Mouse (Mus musculus) midbrain, postnatal 0 days (tissue): ENCODE measurements around the gene Ttll8. TPM values are rescaled to one million over a fixed set of nuclear protein-coding genes. Genes with fewer than 3 reads are reported as not detected.
A peak's percentile ranks its signal among the peaks of the same experiment; 100 is the strongest.

ENCODE experiments used
- ATAC-seq: fragments of 200-750 bp; cut with Nextera tagmentation; 2 replicates; pipeline ENCODE4 v1.8.0; 2017; ENCODE audit warnings: moderate number of reproducible peaks, mild to moderate bottlenecking, moderate TSS enrichment, moderate library complexity; ENCODE audit not compliant: low FRiP score
- DNase-seq: peaks from one replicate; pipeline ENCODE4 v3.0.0-alpha.2; 2015; ENCODE audit warnings: low spot score
- H3K27ac ChIP-seq: fragments of 300-500 bp; sonication (generic); 2 replicates; pipeline ENCODE4 v1.5.1; 2014; ENCODE audit warnings: low read depth, mild to moderate bottlenecking, low read length, mixed read lengths
- H3K27me3 ChIP-seq: fragments of 300-500 bp; sonication (generic); 2 replicates; pipeline ENCODE4 v1.6.1; 2014; ENCODE audit warnings: low read length, control low read depth, mixed read lengths; ENCODE audit not compliant: insufficient read depth
- H3K36me3 ChIP-seq: fragments of 300-500 bp; sonication (generic); 2 replicates; pipeline ENCODE4 v1.6.1; 2014; ENCODE audit warnings: low read length, control low read depth, mixed read lengths; ENCODE audit not compliant: insufficient read depth
- H3K4me1 ChIP-seq: fragments of 300-500 bp; sonication (generic); 2 replicates; pipeline ENCODE4 v1.6.1; 2014; ENCODE audit warnings: mild to moderate bottlenecking, control low read depth, antibody characterized with exemption, low read length, mixed read lengths; ENCODE audit not compliant: insufficient read depth
- H3K4me2 ChIP-seq: fragments of 300-500 bp; sonication (generic); 2 replicates; pipeline ENCODE4 v1.6.1; 2014; ENCODE audit warnings: low read depth, mild to moderate bottlenecking, low read length, mixed read lengths; ENCODE audit not compliant: poor library complexity, severe bottlenecking
- H3K4me3 ChIP-seq: fragments of 300-500 bp; sonication (generic); 2 replicates; pipeline ENCODE4 v1.5.1; 2014; ENCODE audit warnings: low read depth, mild to moderate bottlenecking, low read length, moderate library complexity
- H3K9ac ChIP-seq: fragments of 300-500 bp; sonication (generic); replicated peaks from 2 replicates; pipeline ENCODE4 v1.6.1; 2014; ENCODE audit warnings: mild to moderate bottlenecking, low read length, moderate library complexity, mixed read lengths; ENCODE audit not compliant: poor library complexity, severe bottlenecking
- H3K9me3 ChIP-seq: fragments of 300-500 bp; sonication (generic); 2 replicates; pipeline ENCODE4 v1.6.1; 2016; ENCODE audit warnings: low read length, control low read depth
- CTCF ChIP-seq: IDR thresholded peaks from 2 replicates; pipeline ENCODE4 v1.5.1; 2016; ENCODE audit warnings: antibody characterized with exemption, mild to moderate bottlenecking
- WGBS: fragments of 180-500 bp; shearing (Covaris S2); extraction: QIAGEN DNeasy Blood & Tissue Kit; methylation state at CpG from one replicate; pipeline ENCODE4 v1.1.7; 2014; 5-methylcytosine and 5-hydroxymethylcytosine counted together
- polyA plus RNA-seq: library from polyadenylated mRNA; unstranded; fragments of >200 nt; fragmentation: Nextera tagmentation; extraction: Ambion mirVana; gene quantifications from 2 replicates; pipeline ENCODE4 v1.2.1, GENCODE M21; 2015
- total RNA-seq: library from RNA; depleted of rRNA; stranded (reverse); fragments of >200 nt; gene quantifications from 2 replicates; pipeline ENCODE4 v1.2.3, GENCODE M21; 2014

Gene Ttll8
- total and polyA plus RNA-seq, 2 experiments from 2014 or later = 0.35 TPM; not detected in 1

DNA sequence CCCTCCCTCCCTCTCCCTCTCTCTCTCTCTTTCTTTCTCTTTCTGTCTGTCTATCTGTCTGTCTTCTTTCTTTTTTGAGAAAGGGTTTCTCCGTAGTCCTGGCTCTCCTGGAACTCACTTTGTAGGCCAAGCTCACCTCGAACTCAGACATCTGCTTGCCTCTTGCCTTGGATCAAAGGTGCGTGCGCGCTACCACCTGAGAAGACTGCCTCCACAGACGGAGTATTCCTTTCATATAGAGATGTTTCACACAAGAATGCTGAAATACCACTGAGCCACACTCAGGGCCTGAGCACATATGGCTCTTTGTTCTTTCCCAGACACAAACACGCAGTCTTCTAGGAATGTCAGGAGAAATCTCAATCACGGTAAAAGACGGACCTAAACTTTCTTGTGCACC is 70.9 kb downstream of the Ttll8 start:
- no peaks in the 10 kb centered on the region for H3K27me3 ChIP-seq
- H3K4me1 ChIP-seq = no peaks in the 10 kb centered on the region
- ATAC-seq (no peak), DNase-seq (no peak)
- H3K4me3 ChIP-seq = no peak overlapping the region
- TF ChIP-seq CTCF = no peak
- H3K9ac ChIP-seq = no peak overlapping the region
- H3K9me3 ChIP-seq = no peaks in the 10 kb centered on the region
- H3K4me2 ChIP-seq = no peak overlapping the region
- 80% methylated on average over 9 of the region's 9 CpGs for WGBS
- H3K27ac ChIP-seq = no peak overlapping the region
- no peaks in the 10 kb centered on the region for H3K36me3 ChIP-seq

DNA sequence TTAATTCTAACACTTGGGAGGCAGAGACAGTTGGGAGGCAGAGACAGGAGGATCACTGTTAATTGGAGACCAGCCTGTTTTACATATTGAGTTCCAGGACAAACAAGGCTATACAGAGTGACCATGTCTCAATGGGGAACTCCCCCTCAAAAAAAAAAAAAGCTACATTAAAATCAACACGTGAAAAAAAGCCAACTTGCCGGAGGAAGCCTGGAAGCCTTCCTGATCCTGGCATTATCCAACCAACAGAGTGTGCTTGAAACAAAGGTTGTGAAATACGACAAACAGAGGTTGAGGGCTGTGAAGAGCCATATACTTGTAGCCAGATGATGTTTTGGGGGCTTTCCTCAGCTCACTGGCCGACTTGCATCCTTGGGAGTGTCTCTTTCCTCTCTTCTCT is 71.4 kb downstream of the Ttll8 start:
- Histone ChIP-seq H3K36me3 (no peaks in the 10 kb centered on the region), H3K4me1 (no peaks in the 10 kb centered on the region), H3K27me3 (no peaks in the 10 kb centered on the region), H3K9me3 (no peaks in the 10 kb centered on the region), H3K27ac (no peak overlapping the region), H3K4me3 (no peak overlapping the region), H3K9ac (no peak overlapping the region), H3K4me2 (no peak overlapping the region)
- ATAC-seq = no peak
- DNase-seq = no peak
- WGBS = 70% methylated on average over 4 of the region's 4 CpGs
- no peak for TF ChIP-seq CTCF

DNA sequence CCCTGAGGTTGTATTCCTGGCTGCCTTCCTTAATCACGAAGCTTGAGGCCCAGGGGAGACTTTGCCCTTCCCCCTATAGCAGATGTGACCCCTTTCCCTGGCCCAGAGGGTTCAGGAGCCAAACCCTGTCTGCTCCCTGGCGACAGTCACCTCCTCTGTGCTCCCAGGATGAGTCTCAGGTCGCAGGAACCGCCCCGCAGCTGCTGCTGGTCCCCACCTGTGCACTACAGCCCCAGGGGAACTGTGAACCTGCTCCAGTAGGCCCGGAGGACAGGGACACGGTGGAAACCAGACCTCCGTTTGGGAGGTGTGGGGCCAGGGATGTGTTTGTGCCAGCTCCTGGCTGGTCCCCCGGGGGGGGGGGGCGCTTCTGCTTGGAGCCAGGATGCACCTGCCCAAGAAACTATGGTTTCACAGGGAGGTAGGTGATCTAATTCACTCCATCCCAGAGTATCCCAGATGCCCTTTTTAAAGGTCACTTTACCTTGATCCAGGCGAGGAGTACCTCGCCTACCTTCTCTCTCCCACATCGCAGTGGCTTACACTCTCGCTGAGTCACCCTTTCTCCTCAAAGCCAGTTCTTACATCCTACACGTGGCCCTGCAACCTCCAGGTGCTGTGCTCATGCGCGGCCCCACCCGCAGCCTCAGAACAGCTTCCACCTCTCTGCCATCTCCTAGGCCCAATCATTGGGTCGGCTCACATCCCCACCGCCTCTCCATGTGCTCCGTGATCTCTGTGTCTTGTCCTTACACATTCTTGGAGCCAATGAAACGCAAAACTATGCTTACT is 72.8 kb downstream of the Ttll8 start:
- H3K27ac ChIP-seq = no peak overlapping the region
- DNase-seq (no peak), ATAC-seq (no peak)
- no peak overlapping the region for H3K4me2 ChIP-seq
- H3K9ac ChIP-seq = no peak overlapping the region
- no peaks in the 10 kb centered on the region for H3K36me3 ChIP-seq
- H3K27me3 ChIP-seq = no peaks in the 10 kb centered on the region
- H3K4me1 ChIP-seq = no peaks in the 10 kb centered on the region
- no peaks in the 10 kb centered on the region for H3K9me3 ChIP-seq
- no peak overlapping the region for H3K4me3 ChIP-seq
- WGBS = 67% methylated on average over 21 of the region's 22 CpGs
- TF ChIP-seq CTCF = no peak

DNA sequence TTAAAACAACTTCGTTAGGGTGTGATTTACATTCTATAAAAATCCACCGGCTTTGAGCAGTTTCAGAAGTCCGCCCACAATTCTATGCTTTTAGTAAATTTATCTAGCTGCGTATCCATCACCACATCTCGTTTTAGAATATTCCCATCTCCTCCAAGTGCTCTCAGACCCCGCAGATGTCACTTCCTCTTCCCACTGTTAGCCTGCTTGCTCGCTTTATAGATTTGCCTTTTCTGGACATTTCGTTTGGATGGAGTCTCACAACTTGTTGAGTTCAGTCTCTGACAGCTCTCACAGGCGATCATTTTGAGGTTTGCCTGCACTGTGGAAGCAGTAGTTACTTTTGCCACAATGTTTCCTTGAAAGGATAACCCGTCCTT is 77.2 kb downstream of the Ttll8 start:
- Histone ChIP-seq H3K36me3 (no peaks in the 10 kb centered on the region), H3K9me3 (no peaks in the 10 kb centered on the region), H3K4me1 (no peaks in the 10 kb centered on the region), H3K4me3 (no peak overlapping the region), H3K27ac (no peak overlapping the region), H3K27me3 (no peaks in the 10 kb centered on the region; the same call in 1 of the 2 replicates), H3K9ac (no peak overlapping the region), H3K4me2 (no peak overlapping the region)
- no peak for ATAC-seq
- 87% methylated on average over 10 of the region's 10 CpGs for WGBS
- TF ChIP-seq CTCF = no peak
- DNase-seq = no peak

DNA sequence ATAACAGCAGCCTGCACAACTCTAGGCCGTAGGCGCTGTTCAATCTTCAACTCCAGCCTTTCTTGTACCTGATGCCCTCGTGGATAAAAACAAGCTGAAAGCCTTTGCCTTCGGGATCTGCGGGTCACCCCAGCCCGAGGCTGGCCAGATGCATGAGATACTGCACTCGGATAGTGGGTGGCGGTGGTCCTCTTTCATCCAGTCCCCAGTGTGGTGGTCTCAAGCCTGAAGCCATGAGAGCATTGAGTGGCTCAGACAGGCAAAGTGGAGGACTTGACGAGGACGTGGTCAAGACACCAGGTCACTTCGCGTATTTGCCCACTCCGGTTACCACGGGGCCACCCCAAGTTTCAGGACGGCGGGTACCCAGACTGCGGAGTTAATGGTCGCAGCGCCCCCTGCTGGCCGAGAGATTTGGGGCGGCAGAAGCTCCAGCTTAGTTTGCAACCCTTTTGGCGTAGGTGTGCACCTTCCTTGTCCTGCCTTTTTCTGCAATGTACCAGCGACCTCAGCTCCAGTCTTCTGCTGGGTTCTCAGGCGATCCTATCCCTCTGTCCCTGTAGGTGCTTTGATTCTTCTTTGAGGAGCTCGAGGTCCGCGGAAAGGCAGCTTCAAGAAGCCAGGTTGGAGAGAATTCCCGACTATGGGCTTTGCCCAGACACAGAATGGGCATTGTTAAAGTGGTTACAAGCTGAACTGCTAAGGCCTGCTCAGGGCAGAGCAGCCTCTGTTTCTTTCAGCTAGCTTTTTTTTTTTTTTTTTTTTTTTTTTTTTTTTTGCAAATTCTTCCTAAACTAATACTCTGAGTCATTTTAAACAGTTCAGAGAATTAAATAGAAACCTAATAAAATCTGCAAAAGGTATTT is 77.8 kb downstream of the Ttll8 start:
- 10% methylated on average over 28 of the region's 28 CpGs for WGBS
- no peak for ATAC-seq
- no peak overlapping the region for H3K9ac ChIP-seq
- no peaks in the 10 kb centered on the region; the same call in 1 of the 2 replicates for H3K27me3 ChIP-seq
- no peak overlapping the region for H3K27ac ChIP-seq
- no peaks in the 10 kb centered on the region for H3K9me3 ChIP-seq
- no peaks in the 10 kb centered on the region for H3K4me1 ChIP-seq
- no peak overlapping the region for H3K4me2 ChIP-seq
- DNase-seq = peak; percentile 62
- no peak overlapping the region for H3K4me3 ChIP-seq
- peak; percentile 81 for TF ChIP-seq CTCF
- no peaks in the 10 kb centered on the region for H3K36me3 ChIP-seq

DNA sequence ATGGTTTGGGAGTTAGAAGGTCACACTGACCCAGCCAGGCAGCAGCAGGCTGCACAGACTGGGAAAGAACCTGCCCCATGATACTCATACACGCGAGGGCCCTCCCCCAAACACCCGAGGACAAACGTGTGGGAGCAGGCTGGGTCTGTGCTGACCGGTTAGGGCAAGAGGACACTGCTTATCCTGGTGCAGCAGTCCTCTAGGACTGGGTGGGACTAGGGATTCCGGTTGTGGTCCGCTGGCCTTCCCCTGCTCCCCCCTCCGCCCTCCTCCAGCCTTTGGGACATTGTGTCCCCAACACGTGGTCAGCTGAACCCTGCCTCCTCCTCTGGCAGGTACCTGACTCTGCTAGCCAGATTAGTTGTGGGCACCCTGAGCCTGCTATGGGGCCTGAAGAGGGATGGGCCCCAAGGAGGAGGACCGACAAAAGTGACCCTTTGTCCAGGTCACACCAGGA is 78.6 kb downstream of the Ttll8 start:
- Histone ChIP-seq H3K9me3 (no peaks in the 10 kb centered on the region), H3K27ac (no peak overlapping the region), H3K4me2 (no peak overlapping the region), H3K36me3 (no peaks in the 10 kb centered on the region), H3K9ac (no peak overlapping the region), H3K27me3 (no peaks in the 10 kb centered on the region; the same call in 1 of the 2 replicates), H3K4me1 (no peaks in the 10 kb centered on the region), H3K4me3 (no peak overlapping the region)
- no peak for ATAC-seq
- no peak for TF ChIP-seq CTCF
- WGBS = 29% methylated on average over 10 of the region's 10 CpGs
- no peak for DNase-seq
